Mouse (Mus musculus) heart, embryonic 12.5 days (tissue): ENCODE results near the gene Cdk1. TPM values are rescaled to one million over a fixed set of nuclear protein-coding genes. Genes with fewer than 3 reads are reported as not detected.

ENCODE experiments used
- polyA plus RNA-seq: library from polyadenylated mRNA; unstranded; fragments of >200 nt; fragmentation: Nextera tagmentation; extraction: Ambion mirVana; gene quantifications from 2 replicates; pipeline ENCODE4 v1.2.1, GENCODE M21; 2016

The Cdk1 gene
- polyA plus RNA-seq, 1 experiment from 2014 or later, result 337 TPM

Other genes starting within 250 kb of the Cdk1 start
- 32.8 and 32.9 TPM in 2 replicates for gene Rhobtb1, start 201.5 kb downstream of the Cdk1 start, polyA plus RNA-seq
- 1.9 TPM in 2 replicates for gene A930033H14Rik, start 139.8 kb downstream of the Cdk1 start, polyA plus RNA-seq
- gene Ank3, start 45.8 kb upstream of the Cdk1 start, polyA plus RNA-seq, result 61.9 and 65.5 TPM in 2 replicates